Mouse (Mus musculus) hindbrain, embryonic 14.5 days (tissue): Measurements from ENCODE around the gene E2f6. TPM values are rescaled to one million over a fixed set of nuclear protein-coding genes. Genes with fewer than 3 reads are reported as not detected.

Experiments
- ATAC-seq: fragments of 200-750 bp; cut with Nextera tagmentation; 2 replicates; pipeline ENCODE4 v1.8.0; 2017; ENCODE audit warnings: moderate number of reproducible peaks, mild to moderate bottlenecking, moderate TSS enrichment, moderate library complexity; ENCODE audit not compliant: low FRiP score
- DNase-seq: peaks from one replicate; pipeline ENCODE4 v3.0.0-alpha.2; 2015; ENCODE audit warnings: low spot score
- H3K27ac ChIP-seq: fragments of 300-500 bp; sonication (generic); 2 replicates; pipeline ENCODE4 v1.5.1; 2014; ENCODE audit warnings: mild to moderate bottlenecking, moderate library complexity
- H3K27me3 ChIP-seq: fragments of 300-500 bp; sonication (generic); 2 replicates; pipeline ENCODE4 v1.6.1; 2014; ENCODE audit warnings: mild to moderate bottlenecking, low read length, mixed read lengths; ENCODE audit not compliant: control insufficient read depth, insufficient read depth
- H3K36me3 ChIP-seq: fragments of 300-500 bp; sonication (generic); replicated peaks from 2 replicates; pipeline ENCODE4 v1.6.1; 2014; ENCODE audit not compliant: control insufficient read depth, insufficient read depth
- H3K4me1 ChIP-seq: fragments of 300-500 bp; sonication (generic); replicated peaks from 2 replicates; pipeline ENCODE4 v1.6.1; 2014; ENCODE audit warnings: antibody characterized with exemption, low read length, mixed read lengths; ENCODE audit not compliant: control insufficient read depth, insufficient read depth
- H3K4me2 ChIP-seq: fragments of 300-500 bp; sonication (generic); replicated peaks from 2 replicates; pipeline ENCODE4 v1.6.1; 2014; ENCODE audit warnings: mild to moderate bottlenecking, moderate library complexity
- H3K4me3 ChIP-seq: fragments of 300-500 bp; sonication (generic); replicated peaks from 2 replicates; pipeline ENCODE4 v1.5.1; 2014; ENCODE audit warnings: mild to moderate bottlenecking, low read length
- H3K9ac ChIP-seq: fragments of 300-500 bp; sonication (generic); 2 replicates; pipeline ENCODE4 v1.6.1; 2014
- H3K9me3 ChIP-seq: fragments of 300-500 bp; sonication (generic); 2 replicates; pipeline ENCODE4 v1.6.1; 2016; ENCODE audit warnings: low read length; ENCODE audit not compliant: control insufficient read depth
- WGBS: fragments of 180-500 bp; shearing (Covaris S2); extraction: QIAGEN DNeasy Blood & Tissue Kit; methylation state at CpG from one replicate; pipeline ENCODE4 v1.1.7; 2014; 5-methylcytosine and 5-hydroxymethylcytosine counted together
- polyA plus RNA-seq: library from polyadenylated mRNA; unstranded; fragments of >200 nt; fragmentation: Nextera tagmentation; extraction: Ambion mirVana; gene quantifications from 2 replicates; pipeline ENCODE4 v1.2.1, GENCODE M21; 2014

The E2f6 gene
- polyA plus RNA-seq, 1 experiment from 2014 or later, result 32.5 TPM

DNA sequence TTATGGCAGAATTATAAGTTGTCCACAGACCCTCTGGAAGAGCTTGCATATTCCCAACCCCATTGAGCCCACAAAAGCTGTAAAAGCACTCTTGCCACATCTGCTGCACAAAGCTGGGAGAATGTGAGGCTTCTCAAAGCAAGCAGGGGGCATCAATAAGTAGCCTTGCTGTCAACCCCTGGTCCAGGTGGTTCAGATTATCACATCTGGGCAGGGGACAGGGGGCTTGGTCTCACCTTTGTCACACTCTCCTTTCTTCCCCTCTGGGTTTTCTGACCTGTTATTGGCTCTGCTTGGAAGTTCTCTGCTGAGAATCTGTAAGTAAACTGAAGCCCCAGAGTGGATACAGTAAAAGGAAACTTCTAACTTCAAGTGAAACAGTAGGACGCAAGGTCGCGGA, 11.9 kb upstream of the E2f6 start:
- ATAC-seq (no peak), DNase-seq (no peak)
- H3K4me3 ChIP-seq, result no peak overlapping the region
- H3K36me3 ChIP-seq, result no peaks in the 10 kb centered on the region
- H3K27ac ChIP-seq, result no peak overlapping the region
- no peak overlapping the region for H3K4me2 ChIP-seq
- H3K9ac ChIP-seq, result no peak overlapping the region
- H3K27me3 ChIP-seq, result no peaks in the 10 kb centered on the region
- H3K4me1 ChIP-seq, result peaks cover 4% of the 10 kb centered on the region
- WGBS, result 24% methylated on average over 3 of the region's 3 CpGs
- H3K9me3 ChIP-seq, result no peaks in the 10 kb centered on the region

DNA sequence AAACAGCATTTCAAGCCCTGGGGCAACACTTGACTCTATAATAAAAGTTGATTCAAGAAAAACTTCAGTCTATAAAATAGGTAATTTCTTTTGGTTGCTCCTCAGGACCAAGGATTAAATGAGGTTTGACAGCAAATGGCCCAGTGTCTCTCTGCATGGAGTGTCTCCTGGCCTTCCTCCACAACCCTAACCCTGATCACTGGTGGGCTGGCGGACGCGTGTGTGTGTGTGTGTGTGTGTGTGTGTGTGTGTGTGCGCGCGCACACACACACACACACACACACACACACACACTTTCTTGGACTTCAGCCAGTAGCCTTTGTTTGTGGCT, 10.9 kb upstream of the E2f6 start:
- Histone ChIP-seq H3K9me3 (no peaks in the 10 kb centered on the region), H3K36me3 (no peaks in the 10 kb centered on the region), H3K27ac (no peak overlapping the region), H3K27me3 (no peaks in the 10 kb centered on the region), H3K4me1 (peaks cover 4% of the 10 kb centered on the region), H3K9ac (peak overlapping the region; percentile 65; the same call in 1 of the 2 replicates), H3K4me2 (peak overlapping the region; percentile 87), H3K4me3 (peak overlapping the region; percentile 54)
- 0% methylated on average over 6 of the region's 6 CpGs for WGBS
- ATAC-seq (peak; percentile 52), DNase-seq (no peak)

DNA sequence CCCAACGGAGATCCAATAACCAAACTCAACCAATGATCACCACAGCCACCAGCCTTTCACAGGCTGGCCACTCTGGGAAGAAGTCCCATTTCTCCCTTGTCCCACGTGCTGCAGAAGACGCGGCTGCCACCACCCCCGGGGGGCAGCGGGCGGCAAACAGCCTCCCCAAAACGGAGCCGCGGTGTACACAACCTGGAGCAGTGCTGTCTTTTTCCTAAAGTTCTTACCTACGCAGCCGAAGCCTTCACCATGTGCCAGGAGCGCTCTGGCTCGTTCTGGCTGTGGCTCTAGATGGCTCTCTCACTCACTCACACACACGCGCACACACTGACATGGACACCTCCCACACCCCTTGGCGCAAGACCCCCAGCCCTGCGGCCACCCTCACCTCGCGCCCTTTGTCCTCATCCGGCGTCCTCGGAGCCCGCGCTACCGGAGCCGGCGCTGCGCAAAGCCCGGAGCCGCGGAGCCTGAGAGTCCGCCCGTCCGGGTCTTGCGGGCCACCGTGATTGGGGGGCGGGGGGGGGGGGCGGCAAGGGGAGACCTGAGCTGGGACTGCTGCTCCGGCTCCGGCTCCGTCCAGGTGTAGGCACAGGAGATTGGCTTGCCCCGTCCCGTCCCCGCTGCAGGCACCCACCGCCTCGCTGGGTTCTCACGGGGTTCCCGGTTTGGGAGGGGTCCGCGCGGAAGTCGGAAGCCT, 10.4 kb upstream of the E2f6 start, which contains the start of gene Greb1:
Gene Greb1 (minus strand): TSS at position 628 of the 700 bp plus-strand sequence.
- Histone ChIP-seq H3K4me3 (peak within 1 kb of the TSS; percentile 54), H3K9ac (peak within 1 kb of the TSS; percentile 65), H3K36me3 (no peaks in the 10 kb centered on the region), H3K4me2 (peak within 1 kb of the TSS; percentile 87), H3K27ac (no peak within 1 kb of the TSS), H3K9me3 (no peaks in the 10 kb centered on the region), H3K4me1 (peaks cover 4% of the 10 kb centered on the region), H3K27me3 (no peaks in the 10 kb centered on the region)
- DNase-seq, result peak; percentile 49
- under 1% methylated on average over 51 of the region's 53 CpGs for WGBS
- ATAC-seq, result peak; percentile 79

DNA sequence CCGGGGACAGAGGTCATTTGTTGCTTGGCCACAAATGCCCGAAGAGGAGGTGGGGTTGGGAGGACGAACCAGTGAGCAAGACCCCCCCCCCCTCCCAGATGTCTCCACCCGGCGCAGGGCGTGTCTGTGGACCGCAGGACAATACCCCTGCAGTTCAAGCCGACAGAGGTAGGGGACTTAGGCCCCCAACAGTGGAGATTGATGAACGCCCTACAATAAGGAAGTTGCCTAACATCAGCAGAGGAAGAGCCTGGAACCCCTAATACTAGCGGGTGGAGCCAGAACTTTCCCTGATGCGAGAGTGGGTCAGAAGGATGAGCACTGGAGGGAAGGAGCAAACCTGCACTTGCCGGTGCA, 9.8 kb upstream of the E2f6 start:
- no peaks in the 10 kb centered on the region for H3K36me3 ChIP-seq
- H3K9ac ChIP-seq, result peak overlapping the region; percentile 65
- WGBS, result under 1% methylated on average over 12 of the region's 12 CpGs
- peak overlapping the region; percentile 87 for H3K4me2 ChIP-seq
- H3K9me3 ChIP-seq, result no peaks in the 10 kb centered on the region
- peak overlapping the region; percentile 54 for H3K4me3 ChIP-seq
- ATAC-seq (0 out of 2 replicates have a peak, but pooled peaks have one; percentile 5), DNase-seq (no peak)
- H3K4me1 ChIP-seq, result peaks cover 4% of the 10 kb centered on the region
- peaks cover 2% of the 10 kb centered on the region; the same call in 1 of the 2 replicates for H3K27me3 ChIP-seq
- no peak overlapping the region for H3K27ac ChIP-seq

DNA sequence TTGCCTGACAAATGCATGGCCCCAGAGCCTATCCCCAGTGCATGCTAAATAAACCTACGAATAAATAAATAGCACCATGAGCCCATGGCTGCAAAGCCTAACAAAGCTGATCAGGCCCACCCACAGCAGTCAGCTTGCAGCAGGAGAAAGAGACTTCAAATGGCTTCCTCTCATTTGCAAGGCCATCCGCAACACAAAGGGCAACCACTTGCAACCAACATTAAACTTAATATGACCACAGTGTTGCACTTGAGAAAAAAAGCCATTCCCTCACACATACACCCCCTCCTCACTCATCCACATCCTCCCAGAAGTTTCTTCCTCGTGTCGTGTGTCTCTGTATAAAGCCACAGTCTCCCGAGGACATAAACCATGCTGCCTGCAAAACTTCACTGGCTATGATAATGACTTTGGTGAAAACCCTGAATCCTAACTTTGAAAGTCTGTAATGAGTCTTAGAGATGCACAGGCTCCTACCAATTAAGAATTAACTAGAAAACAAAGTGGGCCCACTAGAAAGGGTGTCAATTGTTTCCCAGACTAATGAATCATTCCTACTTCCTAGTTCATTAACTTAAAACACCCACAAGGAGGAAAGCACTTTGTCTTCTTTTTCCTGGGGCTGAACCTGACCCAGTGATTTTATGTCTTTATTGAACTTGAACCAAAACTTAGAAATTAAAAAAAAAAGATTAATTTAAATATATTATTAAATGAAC, 7.4 kb upstream of the E2f6 start:
- DNase-seq, result no peak
- H3K27ac ChIP-seq, result no peak overlapping the region
- 17% methylated on average over 5 of the region's 5 CpGs for WGBS
- H3K4me2 ChIP-seq, result no peak overlapping the region
- H3K9me3 ChIP-seq, result no peaks in the 10 kb centered on the region
- no peak overlapping the region for H3K9ac ChIP-seq
- no peaks in the 10 kb centered on the region for H3K36me3 ChIP-seq
- peaks cover 4% of the 10 kb centered on the region for H3K4me1 ChIP-seq
- H3K4me3 ChIP-seq, result no peak overlapping the region
- no peak for ATAC-seq
- H3K27me3 ChIP-seq, result peaks cover 12% of the 10 kb centered on the region

DNA sequence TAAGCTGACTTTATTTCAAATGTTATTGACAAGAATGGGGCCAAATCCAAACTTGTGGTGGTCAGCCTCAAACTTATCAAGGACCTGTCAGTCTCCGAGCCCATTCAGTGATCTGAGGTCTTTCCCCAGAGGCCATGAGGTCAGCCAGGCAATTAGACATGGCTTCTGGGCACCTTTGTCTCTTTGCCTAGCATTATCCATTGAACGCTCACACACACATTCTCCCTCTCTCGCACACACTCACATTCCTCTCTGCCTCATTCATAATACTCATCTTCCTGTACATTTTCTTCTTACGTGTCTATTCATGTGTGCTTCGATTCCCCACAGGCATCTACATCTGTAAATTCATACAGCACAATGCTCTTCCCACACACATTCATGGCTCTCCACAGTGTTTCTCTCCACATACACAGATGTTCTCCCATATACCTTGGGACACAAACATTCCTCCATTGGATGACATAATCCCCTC, 6.8 kb upstream of the E2f6 start:
- no peak overlapping the region for H3K9ac ChIP-seq
- peaks cover 13% of the 10 kb centered on the region for H3K27me3 ChIP-seq
- DNase-seq, result no peak
- H3K36me3 ChIP-seq, result no peaks in the 10 kb centered on the region
- WGBS, result 16% methylated on average over 5 of the region's 5 CpGs
- peaks cover 4% of the 10 kb centered on the region for H3K4me1 ChIP-seq
- H3K27ac ChIP-seq, result no peak overlapping the region
- no peak overlapping the region for H3K4me3 ChIP-seq
- no peaks in the 10 kb centered on the region for H3K9me3 ChIP-seq
- ATAC-seq, result no peak
- no peak overlapping the region for H3K4me2 ChIP-seq

DNA sequence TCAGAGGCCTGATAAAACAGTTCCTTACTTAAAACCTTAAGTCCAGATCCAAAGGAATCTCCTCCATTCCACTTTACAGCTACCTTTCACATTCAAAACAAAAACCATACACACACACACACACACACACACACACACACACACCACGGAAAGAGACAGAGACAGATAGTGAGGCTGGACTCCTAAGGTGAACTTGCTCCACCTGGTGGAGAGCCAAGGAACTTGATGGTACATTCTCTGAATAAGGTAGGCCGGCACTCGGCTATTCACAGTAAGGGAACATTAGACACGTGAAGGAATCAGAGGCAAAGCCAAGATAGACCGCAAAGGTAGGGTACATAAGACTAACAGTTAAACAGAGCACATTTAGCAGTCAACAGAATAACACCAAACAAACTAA, 5.3 kb upstream of the E2f6 start:
- peak; percentile 84; the same call in 1 of the 2 replicates for ATAC-seq
- Histone ChIP-seq H3K9ac (no peak overlapping the region), H3K4me2 (no peak overlapping the region), H3K27me3 (peaks cover 15% of the 10 kb centered on the region), H3K4me1 (no peaks in the 10 kb centered on the region), H3K9me3 (no peaks in the 10 kb centered on the region), H3K27ac (no peak overlapping the region), H3K4me3 (no peak overlapping the region), H3K36me3 (no peaks in the 10 kb centered on the region)
- WGBS, result 5% methylated on average over 5 of the region's 5 CpGs
- DNase-seq, result peak; percentile 90

DNA sequence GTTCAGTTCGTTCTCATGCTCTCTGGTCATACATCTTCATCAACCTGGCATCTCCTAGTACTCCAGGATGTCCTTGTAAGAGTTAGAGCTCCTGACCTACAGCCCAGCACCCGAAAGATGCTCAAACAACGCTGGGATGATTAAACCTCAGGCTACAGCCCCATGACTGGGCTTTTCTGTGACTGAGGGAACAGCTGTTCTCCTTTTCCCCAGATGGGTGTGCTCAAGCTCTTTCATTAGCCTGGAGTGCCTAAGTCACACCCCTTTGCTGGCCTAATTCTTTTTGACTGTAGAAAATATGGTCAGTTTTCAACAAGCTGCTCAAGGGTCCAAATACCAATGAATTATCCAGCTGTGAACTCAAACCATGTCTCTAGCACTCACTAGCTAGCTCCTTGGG, 2.7 kb upstream of the E2f6 start:
- Histone ChIP-seq H3K4me2 (no peak overlapping the region), H3K27ac (no peak overlapping the region), H3K4me1 (peaks cover 15% of the 10 kb centered on the region), H3K27me3 (peaks cover 15% of the 10 kb centered on the region), H3K36me3 (no peaks in the 10 kb centered on the region), H3K9me3 (no peaks in the 10 kb centered on the region), H3K4me3 (no peak overlapping the region), H3K9ac (no peak overlapping the region)
- 47% methylated on average over 3 of the region's 3 CpGs for WGBS
- DNase-seq (peak; percentile 77), ATAC-seq (no peak)

DNA sequence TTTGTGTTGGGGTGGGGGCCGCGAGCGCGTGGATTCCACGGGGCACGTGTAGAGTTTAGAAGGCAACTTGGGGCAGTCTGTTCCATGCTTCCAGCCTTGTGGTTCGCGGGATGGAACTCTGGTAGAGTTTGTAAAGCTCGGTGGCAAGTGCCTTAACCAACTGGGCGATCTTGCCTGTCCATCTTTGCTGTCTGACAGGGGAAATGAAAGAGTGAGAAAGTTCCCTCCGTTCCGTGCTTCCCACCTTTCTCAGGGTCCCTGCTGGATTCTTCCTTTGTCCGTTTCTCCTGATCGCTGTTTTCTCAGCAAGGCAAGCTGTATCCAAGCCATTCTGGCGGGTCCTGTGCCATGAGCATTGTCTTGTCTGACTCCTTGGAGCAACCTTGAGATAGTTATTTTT, 714 bp downstream of the E2f6 start:
- DNase-seq (no peak), ATAC-seq (peak; percentile 18; the same call in 1 of the 2 replicates)
- H3K9ac ChIP-seq, result peak overlapping the region; percentile 93

More for the DNA sequence above, 714 bp downstream of the E2f6 start:
- peak overlapping the region; percentile 95 for H3K4me3 ChIP-seq
- WGBS, result 6% methylated on average over 15 of the region's 15 CpGs
- peaks cover 15% of the 10 kb centered on the region for H3K4me1 ChIP-seq
- H3K27ac ChIP-seq, result peak overlapping the region; percentile 78; the same call in 1 of the 2 replicates
- H3K36me3 ChIP-seq, result peaks cover 7% of the 10 kb centered on the region; the same call in 1 of the 2 replicates
- no peaks in the 10 kb centered on the region for H3K9me3 ChIP-seq
- H3K4me2 ChIP-seq, result peak overlapping the region; percentile 93
- H3K27me3 ChIP-seq, result peaks cover 12% of the 10 kb centered on the region
